Mouse (Mus musculus) CH12.LX (cell line): Measurements from ENCODE around the gene Gm16253. TPM values are rescaled to one million over a fixed set of nuclear protein-coding genes. Genes with fewer than 3 reads are reported as not detected.

ENCODE experiments used
- DNase-seq: peaks from one replicate; pipeline ENCODE4 v3.0.0-alpha.2; 2013; ENCODE audit errors: extremely low read depth
- H3K27ac ChIP-seq: 2 replicates; pipeline ENCODE4 v1.5.1; 2012; ENCODE audit warnings: low read depth, mild to moderate bottlenecking, control low read depth, moderate library complexity; ENCODE audit not compliant: insufficient read depth
- H3K27me3 ChIP-seq: replicated peaks from 2 replicates; pipeline ENCODE3; 2012; ENCODE audit warnings: inconsistent platforms
- H3K36me3 ChIP-seq, 2 experiments: replicated peaks in 1 of 2; 2 replicates each; pipeline versions ENCODE3 to v1.6.1; 2012; ENCODE audit warnings: inconsistent platforms in 1 of 2, low read length in 1 of 2, mild to moderate bottlenecking in 1 of 2, mixed read lengths in 1 of 2, moderate library complexity in 1 of 2; ENCODE audit not compliant: control insufficient read depth in 1 of 2, insufficient read depth in 1 of 2
- H3K4me1 ChIP-seq, 2 experiments: 2 replicates each; pipeline ENCODE4 v1.6.1; 2012; ENCODE audit warnings: inconsistent platforms in 1 of 2, moderate library complexity in 1 of 2; ENCODE audit not compliant: insufficient read depth in 2 of 2, control insufficient read depth in 1 of 2
- H3K4me2 ChIP-seq: 2 replicates; pipeline ENCODE4 v1.6.1; 2012; ENCODE audit warnings: low read depth, mild to moderate bottlenecking, control low read depth; ENCODE audit not compliant: poor library complexity, insufficient read depth, severe bottlenecking
- H3K4me3 ChIP-seq, 3 experiments: fragments of 150-350 bp in 1 of 3; sonication (generic) in 1 of 3; replicated peaks in 1 of 3; 2 replicates each; pipeline versions ENCODE3 to v1.5.1; 2011 to 2012; ENCODE audit warnings: low read depth in 2 of 3, low read length in 2 of 3, mild to moderate bottlenecking in 2 of 3, moderate library complexity in 2 of 3, control low read depth in 1 of 3, improper control_type of control experiment in 1 of 3, inconsistent platforms in 1 of 3, mixed read lengths in 1 of 3; ENCODE audit not compliant: poor library complexity in 1 of 3
- H3K79me2 ChIP-seq: replicated peaks from 2 replicates; pipeline ENCODE4 v1.6.1; 2012; ENCODE audit warnings: mild to moderate bottlenecking, moderate library complexity; ENCODE audit not compliant: control insufficient read depth, poor library complexity, insufficient read depth, severe bottlenecking; ENCODE audit errors: extremely low read depth
- H3K9ac ChIP-seq: 2 replicates; pipeline ENCODE4 v1.6.1; 2012; ENCODE audit warnings: low read depth, mild to moderate bottlenecking, control low read depth, moderate library complexity; ENCODE audit not compliant: insufficient read depth
- H3K9me3 ChIP-seq: replicated peaks from 2 replicates; pipeline ENCODE3; 2012; ENCODE audit warnings: low read length, inconsistent platforms, mixed read lengths
- BHLHE40 ChIP-seq: IDR thresholded peaks from 2 replicates; pipeline ENCODE4 v1.6.1; 2011; ENCODE audit warnings: mild to moderate bottlenecking, low read depth, low read length, improper control_type of control experiment
- CHD1 ChIP-seq: IDR thresholded peaks from 2 replicates; pipeline ENCODE4 v1.6.1; 2012; ENCODE audit warnings: low read depth, low read length, improper control_type of control experiment, inconsistent platforms
- ELF1 ChIP-seq: IDR thresholded peaks from 2 replicates; pipeline ENCODE4 v1.6.1; 2014; ENCODE audit warnings: low read depth, mild to moderate bottlenecking, inconsistent platforms, low read length, improper control_type of control experiment
- EP300 ChIP-seq: IDR thresholded peaks from 2 replicates; pipeline ENCODE4 v1.6.1; 2011; ENCODE audit warnings: low read length, improper control_type of control experiment
- ETS1 ChIP-seq: conservative IDR thresholded peaks from 2 replicates; pipeline ENCODE4 v1.6.1; 2012; ENCODE audit warnings: low read depth, mild to moderate bottlenecking, inconsistent platforms, low read length, improper control_type of control experiment, moderate library complexity
- IRF4 ChIP-seq: IDR thresholded peaks from 2 replicates; pipeline ENCODE4 v1.6.1; 2014; ENCODE audit warnings: low read depth, mild to moderate bottlenecking, inconsistent platforms, low read length, improper control_type of control experiment
- KAT2A ChIP-seq: IDR thresholded peaks from 2 replicates; pipeline ENCODE4 v1.6.1; 2012; ENCODE audit warnings: low read length, improper control_type of control experiment, inconsistent platforms; ENCODE audit not compliant: insufficient replicate concordance
- MAFK ChIP-seq: IDR thresholded peaks from 2 replicates; pipeline ENCODE4 v1.6.1; 2011; ENCODE audit warnings: low read length, improper control_type of control experiment; ENCODE audit not compliant: insufficient replicate concordance
- MAX ChIP-seq: IDR thresholded peaks from 2 replicates; pipeline ENCODE4 v1.6.1; 2011; ENCODE audit warnings: low read length, improper control_type of control experiment
- NELFE ChIP-seq: IDR thresholded peaks from 2 replicates; pipeline ENCODE4 v1.6.1; 2011; ENCODE audit warnings: low read depth, low read length, improper control_type of control experiment
- POLR2A ChIP-seq: IDR thresholded peaks from 2 replicates; pipeline ENCODE4 v1.6.1; 2011; ENCODE audit warnings: low read depth, mild to moderate bottlenecking, improper control_type of control experiment, low read length
- RCOR1 ChIP-seq: conservative IDR thresholded peaks from 2 replicates; pipeline ENCODE4 v1.6.1; 2012; ENCODE audit warnings: low read depth, mild to moderate bottlenecking, inconsistent platforms, low read length, improper control_type of control experiment
- SIN3A ChIP-seq: IDR thresholded peaks from 2 replicates; pipeline ENCODE4 v1.6.1; 2012; ENCODE audit warnings: low read length, improper control_type of control experiment, inconsistent platforms
- SMC3 ChIP-seq: IDR thresholded peaks from 2 replicates; pipeline ENCODE4 v1.6.1; 2011; ENCODE audit warnings: low read depth, low read length, improper control_type of control experiment
- TCF12 ChIP-seq: IDR thresholded peaks from 2 replicates; pipeline ENCODE4 v1.6.1; 2014; ENCODE audit warnings: low read depth, mild to moderate bottlenecking, inconsistent platforms, low read length, improper control_type of control experiment
- UBTF ChIP-seq: IDR thresholded peaks from 2 replicates; pipeline ENCODE4 v1.6.1; 2012; ENCODE audit warnings: low read depth, mild to moderate bottlenecking, inconsistent platforms, low read length, improper control_type of control experiment, moderate library complexity
- USF1 ChIP-seq: IDR thresholded peaks from 2 replicates; pipeline ENCODE4 v1.6.1; 2014; ENCODE audit warnings: low read depth, mild to moderate bottlenecking, inconsistent platforms, low read length, improper control_type of control experiment
- USF2 ChIP-seq: conservative IDR thresholded peaks from 2 replicates; pipeline ENCODE4 v1.6.1; 2011; ENCODE audit warnings: low read depth, low read length, improper control_type of control experiment
- ZC3H11A ChIP-seq: IDR thresholded peaks from 2 replicates; pipeline ENCODE4 v1.6.1; 2012; ENCODE audit warnings: low read depth, mild to moderate bottlenecking, inconsistent platforms, low read length, improper control_type of control experiment
- ZNF384 ChIP-seq: IDR thresholded peaks from 2 replicates; pipeline ENCODE4 v1.6.1; 2012; ENCODE audit warnings: low read depth, low read length, improper control_type of control experiment, inconsistent platforms
- dilution Hi-C: fragments of 300-500 bp; cut with MboI; formaldehyde crosslinking; loops from 2 replicates; pipeline ENCODE4 v1.14.3; 2020; ENCODE audit warnings: low sequenced_read_pairs; ENCODE audit not compliant: extremely low pct_unique_long_range_greater_than_20kb, extremely low pct_ligation_motif_present
- in situ Hi-C: fragments of 300-500 bp; cut with MboI; formaldehyde crosslinking; loops from 3 replicates; pipeline ENCODE4 v1.14.3; 2019; ENCODE audit warnings: low sequenced_read_pairs, low pct_ligation_motif_present, low pct_unique_long_range_greater_than_20kb, mixed read lengths
- polyA plus RNA-seq: library from polyadenylated mRNA; unstranded; fragments of >175 nt; gene quantifications from 2 replicates; pipeline ENCODE4 v1.2.1, GENCODE M21; 2012; ENCODE audit warnings: low read depth; ENCODE audit not compliant: insufficient read length
- total RNA-seq, 2 experiments: library from RNA; depleted of rRNA; stranded (reverse); fragments of 300-350 nt in 1 of 2; fragments of >200 nt in 1 of 2; gene quantifications; 2 replicates each; pipeline ENCODE4 v1.2.3; 2012 to 2014

The Gm16253 gene
- total and polyA plus RNA-seq, 3 experiments: 0.46 to 0.72 TPM; not detected in 1

DNA sequence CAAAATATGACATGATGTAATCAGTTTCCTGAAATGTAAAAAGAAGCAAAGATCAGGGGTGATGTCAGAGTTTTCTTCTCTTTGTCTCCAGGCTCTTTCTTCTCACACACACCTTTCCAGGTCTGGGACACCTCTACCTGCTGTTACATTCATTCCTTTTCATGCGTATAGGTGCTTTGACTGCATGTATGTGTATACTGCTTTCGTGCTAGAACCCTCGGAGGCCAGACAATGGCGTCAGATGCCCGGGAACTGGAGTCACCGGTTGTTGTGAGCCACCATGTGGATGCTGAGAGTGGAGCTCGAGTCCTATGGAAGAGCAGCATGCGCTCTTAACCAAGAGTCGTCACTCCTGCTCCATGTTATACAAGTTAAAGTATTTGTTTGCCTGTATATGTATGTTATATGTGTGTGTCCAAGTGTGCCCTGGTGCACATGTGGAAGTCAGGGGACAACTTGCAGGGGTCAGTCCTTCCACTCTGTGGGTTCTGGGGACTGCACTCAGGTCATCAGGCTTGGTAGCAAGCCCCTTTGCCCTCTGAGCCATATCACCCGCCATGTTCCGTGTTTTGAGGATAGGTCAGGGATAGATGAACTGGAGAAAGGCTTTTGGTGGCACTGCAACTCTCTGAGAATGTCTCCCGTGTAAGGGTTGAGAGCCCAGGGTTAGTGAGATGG lies 1.9 kb downstream of the Gm16253 start:
- no peak for DNase-seq
- Histone ChIP-seq H3K4me1 (peaks cover 13 to 45% of the 10 kb centered on the region in 2 experiments), H3K4me2 (no peak overlapping the region), H3K36me3 (peaks cover 0 to 6% of the 10 kb centered on the region in 2 experiments), H3K27ac (peak overlapping the region; percentile 50), H3K27me3 (no peaks in the 10 kb centered on the region), H3K4me3 (peak overlapping the region in 1 of 3 experiments; percentile 7), H3K9me3 (no peaks in the 10 kb centered on the region), H3K9ac (peak overlapping the region; percentile 59), H3K79me2 (no peaks in the 10 kb centered on the region)
- TF ChIP-seq IRF4 (no peak), USF1 (no peak), CHD1 (no peak), KAT2A (no peak), ELF1 (no peak), BHLHE40 (no peak), MAFK (no peak), POLR2A (no peak), SIN3A (no peak), TCF12 (no peak), RCOR1 (no peak), UBTF (no peak)
- in situ Hi-C loops: no loop called here
- dilution Hi-C loops: no loop called here

- in situ Hi-C loops: no loop called here
- DNase-seq: no peak
- dilution Hi-C loops: no loop called here
- no peaks in the 10 kb centered on the region for H3K9me3 ChIP-seq
- H3K27ac ChIP-seq: peak overlapping the region; percentile 60
- H3K27me3 ChIP-seq: no peaks in the 10 kb centered on the region
- no peaks in the 10 kb centered on the region for H3K79me2 ChIP-seq
- H3K36me3 ChIP-seq: peaks cover 0 to 6% of the 10 kb centered on the region in 2 experiments
- peak overlapping the region in 2 of 3 experiments; percentile 32 to 38 for H3K4me3 ChIP-seq
- TF ChIP-seq EP300: no peak
- TF ChIP-seq MAFK: no peak
- no peak for TF ChIP-seq ELF1
- no peak for TF ChIP-seq SMC3
- no peak for TF ChIP-seq ZC3H11A
- TF ChIP-seq ETS1: no peak
- no peak for TF ChIP-seq NELFE
- TF ChIP-seq IRF4: no peak
- TF ChIP-seq UBTF: 0 out of 2 replicates have a peak, but pooled peaks have one; percentile 0
- no peak for TF ChIP-seq USF2
- no peak for TF ChIP-seq CHD1
- no peak for TF ChIP-seq POLR2A
- no peak for TF ChIP-seq MAX
- TF ChIP-seq ZNF384: peak; percentile 33; the same call in 1 of the 2 replicates
- H3K4me1 ChIP-seq: peaks cover 13 to 45% of the 10 kb centered on the region in 2 experiments
- H3K9ac ChIP-seq: peak overlapping the region; percentile 59
- peak overlapping the region; percentile 53 for H3K4me2 ChIP-seq
Measured at GRCm38 (mm10) chr3:96579239-96579750, 2.5 kb downstream of the Gm16253 start.
